Mouse (Mus musculus): ENCODE measurements around the gene Bckdha.

- TF ChIP-seq CTCF (conservative IDR thresholded peaks at IDR 0.05; ENCODE audit: low read length) (no peak), POU5F1 (IDR thresholded peaks at IDR 0.05; ENCODE audit: borderline replicate concordance, low read length) (no peak)
Observed at GRCm38 (mm10) chr7:25651281-25651680, 7.5 kb downstream of the Bckdha start.

Data from E14TG2a.4 (cell line).